Mouse (Mus musculus): Measurements from ENCODE around the gene Olfr851.

Olfr851 gene

GRCm38 (mm10) chr9:19492995-19493394 is at the start of gene Olfr851:
TSS of gene Olfr851 (plus strand) at chr9:19493295.
- no peak for DNase-seq (ENCODE audit: low read depth)

DNA sequence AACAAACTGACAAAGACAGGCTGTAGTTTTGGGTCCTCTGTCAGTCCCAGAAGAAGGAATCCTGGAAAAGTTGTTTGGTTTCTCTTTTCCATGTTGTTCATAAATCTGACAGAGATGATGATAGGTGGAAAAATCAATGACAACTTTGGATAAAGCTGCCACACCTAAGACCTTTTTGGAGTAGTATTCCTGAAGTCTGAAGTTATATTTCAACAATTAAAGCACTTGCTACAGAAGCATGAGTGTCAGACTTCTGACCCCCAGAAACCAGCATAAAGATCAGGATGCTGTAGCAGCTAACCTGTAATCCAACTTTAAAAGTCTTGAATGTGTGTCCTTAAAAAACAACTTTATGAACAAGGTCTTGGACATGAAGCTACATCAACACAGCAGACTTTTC is 14.9 kb upstream of the Olfr851 start, which contains the start of gene Olfr850:
TSS of gene Olfr850 (minus strand) at position 101 of the 400 bp plus-strand sequence.
- no peak for DNase-seq (ENCODE audit: low read depth)

DNA sequence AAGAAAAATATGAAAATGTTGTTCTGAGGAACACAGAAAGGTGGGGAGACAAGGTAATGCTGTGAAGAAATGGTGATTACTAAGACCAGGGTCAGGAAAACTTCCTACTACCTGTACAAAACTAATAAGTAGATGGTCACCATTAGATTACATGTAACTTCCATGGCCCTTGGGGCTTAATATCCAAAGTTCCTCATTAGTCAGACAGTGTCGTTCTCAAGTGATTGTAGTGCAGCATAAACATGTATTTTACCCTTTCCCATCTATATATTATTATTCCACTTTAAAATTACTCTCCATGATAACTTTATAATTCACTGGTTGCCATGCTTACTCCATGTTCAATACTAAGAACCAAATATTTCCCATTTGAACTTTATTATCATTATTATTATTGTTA is 47.9 kb downstream of the Olfr851 start, which contains the start of gene Olfr853:
TSS of gene Olfr853 (minus strand) at position 101 of the 400 bp plus-strand sequence.
- no peak for DNase-seq (ENCODE audit: low read depth)

Data from c-Kit-positive CD71-negative TER-119-negative erythroid progenitor cells, embryonic 14.5 days (primary cell).